Mouse (Mus musculus) cerebellum, adult 2 months (tissue): ENCODE measurements around the gene Dhx58.
A peak's percentile ranks its signal among the peaks of the same experiment; 100 is the strongest.

ENCODE experiments used
- CTCF ChIP-seq: fragments of 200-500 bp; IDR thresholded peaks from 2 replicates; pipeline ENCODE4 v1.5.1; 2011; ENCODE audit warnings: low read depth, mild to moderate bottlenecking, control low read depth, low read length, moderate library complexity, borderline replicate concordance; ENCODE audit not compliant: insufficient read depth
- POLR2A ChIP-seq: fragments of 200-500 bp; IDR thresholded peaks from 2 replicates; pipeline ENCODE4 v1.6.1; 2011; ENCODE audit warnings: low read length, control low read depth, borderline replicate concordance; ENCODE audit not compliant: insufficient read depth

DNA sequence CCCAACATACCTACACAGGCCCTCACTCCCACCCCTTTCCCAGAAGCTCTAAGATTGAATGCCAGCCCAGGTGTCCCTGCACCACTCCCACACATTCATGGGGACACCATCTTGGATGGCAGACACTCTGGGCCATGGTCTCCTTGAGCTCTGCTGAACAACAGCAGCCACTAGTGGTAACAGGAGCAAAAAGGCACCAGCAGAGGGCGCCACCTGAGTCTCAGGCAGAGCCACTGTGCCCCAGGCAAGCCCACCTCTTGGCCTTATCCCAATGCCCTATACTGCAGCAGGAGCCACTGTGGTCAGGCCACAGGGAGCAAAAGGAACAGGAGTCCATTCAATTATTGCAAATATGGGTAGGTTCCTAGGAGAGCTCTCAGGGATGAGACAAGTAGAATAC lies 57.8 kb downstream of the Dhx58 start:
- peak; percentile 33; the same call in 1 of the 2 replicates for TF ChIP-seq CTCF
- TF ChIP-seq POLR2A: no peak
